Mouse (Mus musculus): ENCODE results near the gene Srebf1. TPM values are rescaled to one million over a fixed set of nuclear protein-coding genes. Genes with fewer than 3 reads are reported as not detected.

Srebf1 gene
- total RNA-seq, 2 experiments from 2014 or later, result 73.1 to 80.9 TPM

DNA sequence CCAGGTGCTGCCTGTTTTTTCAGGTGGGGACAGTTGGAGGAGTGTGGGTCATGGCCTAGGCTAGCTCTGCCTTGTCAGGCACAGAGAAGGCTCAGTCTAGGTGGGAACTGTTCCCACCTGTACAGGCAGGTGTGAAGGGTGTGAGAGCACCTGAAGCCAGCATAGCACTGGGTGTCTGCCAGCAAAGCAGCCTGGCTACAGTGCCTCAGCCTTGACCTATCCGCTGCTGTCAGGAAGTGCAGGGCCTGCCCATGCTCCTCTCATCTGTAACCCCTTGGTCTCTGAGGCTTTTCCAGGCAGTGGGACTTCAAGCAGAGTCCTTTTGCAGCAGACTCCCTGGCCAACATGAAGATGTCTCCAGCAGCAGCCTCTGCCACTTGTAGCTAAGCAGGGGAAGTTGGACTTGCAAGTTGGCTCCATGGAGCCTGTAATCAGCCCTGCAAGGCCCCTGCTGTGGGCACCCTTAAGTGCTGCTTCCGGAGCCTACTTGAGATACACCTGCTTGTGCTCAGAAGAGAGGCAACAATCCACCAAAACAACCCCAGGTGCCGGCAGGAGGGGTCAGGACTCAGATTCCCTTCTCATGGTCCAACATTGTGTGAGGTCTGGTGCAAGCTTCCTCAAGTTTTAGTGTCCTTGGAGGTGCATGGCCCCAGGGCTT lies 61.8 kb downstream of the Srebf1 start:
- ATAC-seq (replicated peaks; ENCODE audit: low FRiP score, low TSS enrichment, poor library complexity, severe bottlenecking), result 0 out of 2 replicates have a peak, but pooled peaks have one; percentile 9

DNA sequence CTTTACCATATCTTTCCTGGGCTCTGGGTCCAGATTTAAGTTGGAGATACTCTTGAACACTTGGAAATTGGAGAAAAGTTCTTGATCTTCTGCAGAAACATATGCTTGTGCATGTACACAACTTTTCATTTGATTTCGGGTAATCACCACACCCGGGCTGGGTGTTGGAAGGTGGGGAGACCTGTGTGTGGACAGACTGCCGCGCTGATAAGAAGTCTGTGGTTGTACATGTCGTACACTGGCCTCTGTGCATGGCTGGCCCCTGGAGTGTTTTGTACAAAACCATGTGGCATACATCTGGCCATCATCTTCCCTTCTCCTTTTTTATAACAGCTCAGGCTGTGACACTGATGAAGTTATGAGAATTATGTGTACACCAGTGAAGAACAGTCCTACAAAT lies 62.4 kb downstream of the Srebf1 start:
- peak; percentile 91 for ATAC-seq (replicated peaks; ENCODE audit: low FRiP score, low TSS enrichment, poor library complexity, severe bottlenecking)

GRCm38 (mm10) chr11:60158271-60158670 lies 64.1 kb downstream of the Srebf1 start:
- ATAC-seq (replicated peaks; ENCODE audit: low FRiP score, low TSS enrichment, poor library complexity, severe bottlenecking), result no peak

DNA sequence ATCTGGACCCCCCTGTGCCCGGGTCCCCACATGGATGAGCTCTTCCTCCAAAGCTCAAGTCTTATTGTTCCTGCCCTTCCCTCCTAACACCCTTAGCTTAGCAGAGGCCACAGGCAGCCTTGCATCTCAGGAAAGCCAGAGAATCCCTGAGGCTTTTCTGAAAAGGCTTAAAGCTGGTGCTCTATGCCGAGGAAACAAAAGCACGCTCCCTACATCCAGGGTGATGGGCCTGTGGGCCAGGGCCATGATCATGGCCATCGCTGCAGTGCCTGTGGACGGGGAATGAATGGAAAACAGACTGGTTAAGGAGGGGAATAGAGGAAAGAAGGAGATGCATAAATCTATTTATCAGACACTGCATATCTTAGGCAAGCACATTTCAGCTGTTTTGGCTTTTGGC lies 66.7 kb downstream of the Srebf1 start:
- no peak for ATAC-seq (replicated peaks; ENCODE audit: low FRiP score, low TSS enrichment, poor library complexity, severe bottlenecking)

GRCm38 (mm10) chr11:60153936-60154335 lies 68.4 kb downstream of the Srebf1 start:
- ATAC-seq (replicated peaks; ENCODE audit: low FRiP score, low TSS enrichment, poor library complexity, severe bottlenecking), result no peak

- ATAC-seq (replicated peaks; ENCODE audit: low FRiP score, low TSS enrichment, poor library complexity, severe bottlenecking), result peak; percentile 38
These were observed 70.0 kb downstream of the Srebf1 start for GRCm38 (mm10) chr11:60152339-60152738.

DNA sequence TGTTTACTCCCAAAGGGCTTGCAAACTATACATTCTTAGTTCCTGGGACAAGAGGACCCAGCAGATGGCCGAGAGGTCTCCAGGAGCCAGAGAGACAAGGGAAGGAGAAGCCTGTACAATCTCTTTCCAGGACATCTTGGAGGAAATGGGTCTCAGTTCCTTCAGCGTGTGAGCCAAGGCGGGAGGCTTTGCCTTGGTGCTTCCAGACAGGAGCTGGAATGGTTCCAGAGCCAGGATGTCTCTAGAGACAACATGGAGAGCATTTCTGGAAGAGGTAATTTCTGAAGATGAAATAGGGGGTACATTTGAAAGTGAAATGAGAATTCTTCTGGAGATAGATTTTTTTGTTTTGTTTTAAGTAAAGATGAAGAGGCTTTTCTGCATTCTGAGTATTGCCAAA lies 71.7 kb downstream of the Srebf1 start:
- ATAC-seq (replicated peaks; ENCODE audit: low FRiP score, low TSS enrichment, poor library complexity, severe bottlenecking), result no peak

Other genes starting within 250 kb of the Srebf1 start
- 10.9 and 18.9 TPM in 2 replicates for gene Pemt, start 176.1 kb downstream of the Srebf1 start, total RNA-seq (2014; fragmentation: Nextera tagmentation)
- 2.0 and 5.7 TPM in 2 replicates for gene Pemt, start 176.1 kb downstream of the Srebf1 start, total RNA-seq (2017)
- 55.9 and 58.6 TPM in 2 replicates for gene Rai1, start 117.6 kb downstream of the Srebf1 start, total RNA-seq (2014; fragmentation: Nextera tagmentation)
- gene Rai1, start 117.6 kb downstream of the Srebf1 start, total RNA-seq (2017), result 5.9 and 8.3 TPM in 2 replicates
- gene Tom1l2, start 130.3 kb upstream of the Srebf1 start, total RNA-seq (2014; fragmentation: Nextera tagmentation), result 15.9 and 19.0 TPM in 2 replicates
- 3.9 and 5.3 TPM in 2 replicates for gene Tom1l2, start 130.3 kb upstream of the Srebf1 start, total RNA-seq (2017)
- 0.68 TPM in 1 of 2 replicates, not detected in the other for gene Drc3, start 130.7 kb upstream of the Srebf1 start, total RNA-seq (2014; fragmentation: Nextera tagmentation)
- gene Drc3, start 130.7 kb upstream of the Srebf1 start, total RNA-seq (2017), result 0.19 and 0.66 TPM in 2 replicates
- 27.4 and 33.5 TPM in 2 replicates for gene Gid4, start 194.6 kb upstream of the Srebf1 start, total RNA-seq (2014; fragmentation: Nextera tagmentation)
- 32.4 and 33.0 TPM in 2 replicates for gene Gid4, start 194.6 kb upstream of the Srebf1 start, total RNA-seq (2017)
- 39.2 and 53.4 TPM in 2 replicates for gene Atpaf2, start 195.9 kb upstream of the Srebf1 start, total RNA-seq (2014; fragmentation: Nextera tagmentation)
- gene Atpaf2, start 195.9 kb upstream of the Srebf1 start, total RNA-seq (2017), result 64.5 and 114 TPM in 2 replicates
- gene Drg2, start 232.0 kb upstream of the Srebf1 start, total RNA-seq (2014; fragmentation: Nextera tagmentation), result 50.2 and 65.2 TPM in 2 replicates
- 91.0 and 109 TPM in 2 replicates for gene Drg2, start 232.0 kb upstream of the Srebf1 start, total RNA-seq (2017)
- 0.17 TPM in 1 of 2 replicates, not detected in the other for gene Myo15, start 246.8 kb upstream of the Srebf1 start, total RNA-seq (2014; fragmentation: Nextera tagmentation)
- 0.19 TPM in 1 of 2 replicates, not detected in the other for gene Myo15, start 246.8 kb upstream of the Srebf1 start, total RNA-seq (2017)